ENCODE assay signal across 29 mouse cellular contexts in the genomic region with DNA sequence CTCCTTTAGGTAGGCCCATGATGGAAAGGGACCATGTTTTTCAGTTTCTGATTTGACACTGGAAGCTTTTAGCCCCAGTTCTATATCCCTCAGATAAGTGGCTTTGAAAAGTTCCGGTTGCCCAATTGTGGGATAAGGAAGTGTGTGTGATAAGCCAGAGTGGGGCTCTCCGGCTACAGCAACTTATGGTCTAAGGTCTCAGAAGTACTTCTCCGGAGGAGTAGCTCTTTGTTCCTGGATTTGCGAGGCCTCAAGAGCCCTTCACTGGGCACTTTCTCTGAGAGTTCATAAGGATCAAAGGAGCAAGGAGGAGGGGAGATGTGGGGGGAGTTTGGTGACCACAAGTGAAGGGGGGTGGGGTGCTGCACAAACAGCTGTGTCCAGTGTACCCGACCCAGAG.
DNase-seq lines count a peak whose midpoint lies in the region; ATAC-seq lines count a peak whose summit lies in the region.
"Had no signal": no experiment of that assay in that cellular context is flagged by ENCODE, and none has a peak within 500 bp of the region (broad histone marks: within the 10 kb centered on the region; RNA-seq: fewer than 3 reads in every experiment).

No protein-coding gene starts in this region.

- H3K9me3 ChIP-seq in kidney, embryonic 15.5 days (replicated peaks), result no peaks in the 10 kb centered on the region
- no peaks in the 10 kb centered on the region for H3K9me3 ChIP-seq in lung, embryonic 15.5 days
- H3K9me3 ChIP-seq: embryonic facial prominence, embryonic 13.5 days; forebrain, embryonic 15.5 days; hindbrain, embryonic 12.5 days; neural tube, embryonic 13.5 days had no signal

- H3K4me3 ChIP-seq in kidney, embryonic 15.5 days (replicated peaks), result no peak overlapping the region
- no peak overlapping the region for H3K4me3 ChIP-seq in lung, embryonic 15.5 days
- H3K4me3 ChIP-seq: embryonic facial prominence, embryonic 13.5 days; forebrain, embryonic 10.5 days; forebrain, embryonic 15.5 days; heart, adult 2 months; hindbrain, embryonic 12.5 days; myocyte; neural tube, embryonic 13.5 days had no signal

- no peaks in the 10 kb centered on the region for H3K36me3 ChIP-seq in kidney, embryonic 15.5 days
- H3K36me3 ChIP-seq in lung, embryonic 15.5 days, result no peaks in the 10 kb centered on the region
- H3K36me3 ChIP-seq: embryonic facial prominence, embryonic 13.5 days; forebrain, embryonic 10.5 days; forebrain, embryonic 15.5 days; hindbrain, embryonic 12.5 days; neural tube, embryonic 13.5 days had no signal

- WGBS in kidney, embryonic 15.5 days, result 48% methylated on average over 5 of the region's 5 CpGs
- WGBS in lung, embryonic 15.5 days, result 35% methylated on average over 5 of the region's 5 CpGs

- 0 out of 2 replicates have a peak overlapping the region, but pooled peaks have one; percentile 9 for H3K27ac ChIP-seq in kidney, embryonic 15.5 days
- peak overlapping the region; percentile 56 for H3K27ac ChIP-seq in lung, embryonic 15.5 days
- H3K27ac ChIP-seq: embryonic facial prominence, embryonic 13.5 days; forebrain, embryonic 10.5 days; forebrain, embryonic 15.5 days; heart, adult 2 months; hindbrain, embryonic 12.5 days; liver, embryonic 14.5 days; neural tube, embryonic 13.5 days; stomach, postnatal 0 days had no signal

- DNase-seq in kidney, adult 18-20 months, result no peak
- DNase-seq in lung, postnatal 25 days (ENCODE audit: low spot score), result peak; percentile 72
- DNase-seq in frontal cortex, postnatal 36 days (ENCODE audit: low spot score in 2 of 2), result no peak
- no peak for DNase-seq in Muller cell, postnatal 12 days (ENCODE audit: inconsistent ontology term)
- no peak for DNase-seq in natural killer cell, adult 2 months (ENCODE audit: low spot score in 2 of 2)
- DNase-seq: adrenal gland, adult 2 months; adrenal gland, postnatal 36 days; cerebellum, adult 18-20 months; cerebellum, postnatal 10 days; heart, adult 2 months; heart, postnatal 14 days; kidney, adult 11 months; kidney, postnatal 36 days; liver; right cerebral cortex, postnatal 4 days; thymus, adult 18-20 months; thymus, postnatal 36 days had no signal

- H3K4me1 ChIP-seq in kidney, embryonic 15.5 days, result peaks cover 46% of the 10 kb centered on the region
- H3K4me1 ChIP-seq in lung, embryonic 15.5 days, result peaks cover 38% of the 10 kb centered on the region

- H3K9ac ChIP-seq in kidney, embryonic 15.5 days, result no peak overlapping the region
- no peak overlapping the region for H3K9ac ChIP-seq in lung, embryonic 15.5 days
- H3K9ac ChIP-seq: embryonic facial prominence, embryonic 13.5 days; forebrain, embryonic 15.5 days; hindbrain, embryonic 12.5 days; liver, embryonic 14.5 days; neural tube, embryonic 13.5 days had no signal

- H3K27me3 ChIP-seq in kidney, embryonic 15.5 days, result no peaks in the 10 kb centered on the region
- H3K27me3 ChIP-seq in lung, embryonic 15.5 days, result no peaks in the 10 kb centered on the region
- H3K27me3 ChIP-seq: embryonic facial prominence, embryonic 13.5 days; forebrain, embryonic 15.5 days; neural tube, embryonic 13.5 days had no signal

- no peak for ATAC-seq in kidney, embryonic 15.5 days (replicated peaks; ENCODE audit: low FRiP score)
- ATAC-seq in lung, embryonic 15.5 days (ENCODE audit: borderline replicate concordance, extremely low read depth, low FRiP score, low TSS enrichment), result peak; percentile 39; the same call in 1 of the 2 replicates
- ATAC-seq: CD4-positive, CD25-positive, alpha-beta regulatory T cell, adult 4 months; forebrain, embryonic 15.5 days had no signal

- H3K4me2 ChIP-seq in kidney, embryonic 15.5 days, result no peak overlapping the region
- no peak overlapping the region for H3K4me2 ChIP-seq in lung, embryonic 15.5 days
- H3K4me2 ChIP-seq: embryonic facial prominence, embryonic 13.5 days; forebrain, embryonic 15.5 days; hindbrain, embryonic 12.5 days; midbrain, embryonic 11.5 days; neural tube, embryonic 13.5 days had no signal
